Mouse (Mus musculus): ENCODE measurements at regions not wholly inside any gene's neighbourhood (a gene's known extent, or its start where the extent isn't known, plus 50 kb on each side); places are given as distances from the start of the nearest gene placed in this dataset.

DNA sequence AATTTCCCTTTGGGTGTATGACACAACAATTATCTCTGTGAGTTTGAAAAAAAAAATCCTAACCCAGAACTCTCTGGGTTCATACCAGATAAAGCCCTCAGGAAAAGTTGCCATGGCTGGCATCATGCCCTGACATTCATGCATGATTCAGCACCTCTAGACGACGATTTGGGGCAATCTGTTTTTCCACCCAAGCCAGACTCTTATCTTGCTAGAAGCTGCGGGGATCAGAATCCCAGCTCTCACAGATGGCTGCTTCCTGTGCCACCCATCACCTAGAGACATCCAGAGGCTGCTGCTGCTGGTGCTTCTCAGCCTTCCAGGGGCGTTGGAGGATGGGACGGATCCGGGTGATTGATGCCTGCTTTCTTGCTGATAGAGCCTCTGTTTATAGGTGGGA is 209.2 kb downstream of the Cd47 start:
- TF ChIP-seq POLR2A (IDR thresholded peaks at IDR 0.05; ENCODE audit: low read depth, low read length) = no peak
- TF ChIP-seq CTCF (IDR thresholded peaks at IDR 0.05; ENCODE audit: extremely low read depth, insufficient read length, insufficient replicate concordance, low read depth, low read length) = no peak
